Mouse (Mus musculus) forebrain, embryonic 16.5 days (tissue): ENCODE results near the gene Ptger4. TPM values are rescaled to one million over a fixed set of nuclear protein-coding genes. Genes with fewer than 3 reads are reported as not detected.

Experiments used
- ATAC-seq: fragments of 200-750 bp; cut with Nextera tagmentation; 2 replicates; pipeline ENCODE4 v1.8.0; 2017; ENCODE audit warnings: mild to moderate bottlenecking, moderate library complexity
- H3K27ac ChIP-seq: fragments of 300-500 bp; sonication (generic); 2 replicates; pipeline ENCODE4 v1.5.1; 2014; ENCODE audit warnings: low read length, control low read depth
- H3K27me3 ChIP-seq: fragments of 300-500 bp; sonication (generic); replicated peaks from 2 replicates; pipeline ENCODE4 v1.6.1; 2014; ENCODE audit warnings: low read length; ENCODE audit not compliant: control insufficient read depth, insufficient read depth
- H3K36me3 ChIP-seq: fragments of 300-500 bp; sonication (generic); 2 replicates; pipeline ENCODE4 v1.6.1; 2014; ENCODE audit not compliant: control insufficient read depth, insufficient read depth
- H3K4me1 ChIP-seq: fragments of 300-500 bp; sonication (generic); replicated peaks from 2 replicates; pipeline ENCODE4 v1.6.1; 2014; ENCODE audit warnings: low read length; ENCODE audit not compliant: control insufficient read depth, insufficient read depth
- H3K4me2 ChIP-seq: fragments of 300-500 bp; sonication (generic); 2 replicates; pipeline ENCODE4 v1.6.1; 2014; ENCODE audit warnings: mild to moderate bottlenecking, low read length, control low read depth
- H3K4me3 ChIP-seq: fragments of 300-500 bp; sonication (generic); replicated peaks from 2 replicates; pipeline ENCODE4 v1.5.1; 2014; ENCODE audit warnings: mild to moderate bottlenecking, low read length, control low read depth
- H3K9ac ChIP-seq: fragments of 300-500 bp; sonication (generic); replicated peaks from 2 replicates; pipeline ENCODE4 v1.6.1; 2014; ENCODE audit warnings: low read depth, low read length, control low read depth
- H3K9me3 ChIP-seq: fragments of 300-500 bp; sonication (generic); 2 replicates; pipeline ENCODE4 v1.6.1; 2016; ENCODE audit warnings: low read length; ENCODE audit not compliant: control insufficient read depth
- WGBS: fragments of 180-500 bp; shearing (Covaris S2); extraction: QIAGEN DNeasy Blood & Tissue Kit; methylation state at CpG from one replicate; pipeline ENCODE4 v1.1.7; 2014; 5-methylcytosine and 5-hydroxymethylcytosine counted together
- polyA plus RNA-seq: library from polyadenylated mRNA; unstranded; fragments of >200 nt; fragmentation: Nextera tagmentation; extraction: Ambion mirVana; gene quantifications from 2 replicates; pipeline ENCODE4 v1.2.1, GENCODE M21; 2015

The Ptger4 gene
- polyA plus RNA-seq: 0.52 and 0.63 TPM in 2 replicates

DNA sequence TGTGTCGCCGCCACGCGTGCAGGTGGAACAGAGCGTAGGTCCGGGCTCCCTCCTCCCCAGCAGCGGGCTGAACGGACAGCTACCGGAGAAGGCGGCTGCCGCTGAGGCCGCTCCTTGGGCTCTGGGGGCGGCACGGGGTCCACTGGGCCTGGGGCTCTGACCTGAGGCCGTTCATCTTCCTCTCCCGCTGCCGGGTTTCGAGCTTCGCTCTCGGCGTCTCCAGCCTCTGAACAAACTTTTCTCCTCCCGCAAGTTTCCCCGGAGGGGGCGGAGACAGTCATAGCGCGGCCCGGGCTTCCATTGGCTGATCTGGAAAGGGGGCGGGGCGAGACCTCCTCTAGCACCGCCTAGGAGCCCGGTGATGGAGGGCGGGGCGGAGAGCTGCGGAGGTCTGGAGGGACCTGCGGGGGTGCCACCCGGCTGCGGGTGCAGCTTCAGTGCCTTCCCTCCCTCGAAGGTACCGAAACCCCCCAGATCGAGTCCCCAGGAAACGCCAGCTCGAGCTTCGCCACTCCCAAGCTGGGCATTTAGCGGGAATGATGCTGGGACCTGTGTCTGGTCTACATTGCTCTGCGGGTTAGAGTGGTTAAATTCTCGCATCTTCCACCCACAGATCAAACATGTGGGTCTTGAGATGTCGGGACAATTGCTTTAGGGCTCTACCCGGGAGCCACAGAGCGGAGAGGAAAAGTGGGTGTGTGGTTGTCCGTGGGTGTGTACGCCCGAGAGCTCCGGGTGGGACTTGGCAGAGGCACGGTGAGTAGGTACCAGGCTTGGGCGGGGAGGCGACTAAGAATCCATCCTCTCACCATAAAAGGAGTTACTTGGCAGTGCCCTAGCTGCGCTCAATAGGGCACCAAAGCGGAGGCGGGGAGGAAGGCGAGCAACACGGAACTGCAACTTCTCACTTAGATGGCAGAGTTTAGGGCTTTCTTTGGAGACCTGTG, at the start of gene Ptger4:
Gene Ptger4 (minus strand): TSS at position 229 of the 947 bp plus-strand sequence.
- Histone ChIP-seq H3K4me3 (peak within 1 kb of the TSS; percentile 59), H3K9ac (peak within 1 kb of the TSS; percentile 39; the same call in 1 of the 2 replicates), H3K4me2 (peak within 1 kb of the TSS; percentile 76), H3K27me3 (peaks cover 37% of the 10 kb centered on the region), H3K27ac (no peak within 1 kb of the TSS), H3K4me1 (peaks cover 29% of the 10 kb centered on the region), H3K36me3 (no peaks in the 10 kb centered on the region), H3K9me3 (no peaks in the 10 kb centered on the region)
- 1% methylated on average over 61 of the region's 61 CpGs for WGBS
- peak; percentile 96 for ATAC-seq

GRCm38 (mm10) chr15:5288412-5288811, 44.4 kb upstream of the Ptger4 start:
- Histone ChIP-seq H3K4me1 (no peaks in the 10 kb centered on the region), H3K4me2 (no peak overlapping the region), H3K4me3 (no peak overlapping the region), H3K27me3 (no peaks in the 10 kb centered on the region), H3K9me3 (no peaks in the 10 kb centered on the region), H3K36me3 (no peaks in the 10 kb centered on the region), H3K27ac (no peak overlapping the region), H3K9ac (no peak overlapping the region)
- ATAC-seq: no peak
- 88% methylated on average over 8 of the region's 8 CpGs for WGBS

DNA sequence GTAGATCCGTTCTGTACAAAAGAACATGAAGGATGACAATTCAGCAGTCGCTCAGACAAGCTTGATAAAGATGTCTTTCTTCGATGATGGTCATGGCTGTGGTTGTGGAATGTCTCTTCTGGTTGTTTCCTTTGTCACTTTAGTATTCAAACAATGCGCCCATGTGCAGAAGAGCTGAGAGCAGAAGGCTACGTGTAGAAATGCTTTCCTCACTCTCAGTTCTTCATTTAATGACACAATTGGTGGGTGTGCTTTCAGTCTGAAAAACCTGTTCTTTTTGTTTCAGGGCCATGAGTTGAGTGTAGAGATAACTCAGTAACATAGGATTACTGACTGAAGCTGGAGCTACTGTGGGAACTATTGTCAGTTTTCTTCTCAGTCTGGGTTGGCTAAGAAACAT, 43.1 kb upstream of the Ptger4 start:
- no peak for ATAC-seq
- no peak overlapping the region for H3K9ac ChIP-seq

DNA sequence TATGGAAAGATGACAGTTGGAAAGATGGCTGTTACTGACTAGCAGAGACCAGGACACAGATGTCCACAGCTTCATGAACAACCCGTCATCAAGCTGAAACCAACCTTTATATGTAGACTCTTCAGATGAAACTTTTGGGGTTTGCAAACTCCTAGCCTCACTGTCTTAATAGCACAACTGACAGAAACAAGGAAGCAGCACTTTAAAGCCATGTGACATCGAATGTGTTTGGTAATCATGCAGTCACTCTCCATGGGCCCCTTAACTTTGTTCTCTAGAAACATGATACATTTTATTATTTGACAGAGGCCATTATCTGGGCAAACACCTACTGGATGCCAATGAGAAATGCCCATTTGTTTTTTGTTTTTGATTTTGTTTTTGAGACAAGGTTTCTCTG, 37.3 kb upstream of the Ptger4 start:
- Histone ChIP-seq H3K4me2 (no peak overlapping the region), H3K9ac (no peak overlapping the region), H3K27ac (no peak overlapping the region), H3K27me3 (no peaks in the 10 kb centered on the region), H3K4me1 (no peaks in the 10 kb centered on the region), H3K4me3 (no peak overlapping the region), H3K36me3 (no peaks in the 10 kb centered on the region), H3K9me3 (no peaks in the 10 kb centered on the region)
- ATAC-seq: no peak
- WGBS: 97% methylated on average over 2 of the region's 2 CpGs

More for the DNA sequence above, 43.1 kb upstream of the Ptger4 start:
- Histone ChIP-seq H3K4me3 (no peak overlapping the region), H3K9me3 (no peaks in the 10 kb centered on the region), H3K27ac (no peak overlapping the region), H3K4me2 (no peak overlapping the region), H3K27me3 (no peaks in the 10 kb centered on the region), H3K36me3 (no peaks in the 10 kb centered on the region), H3K4me1 (no peaks in the 10 kb centered on the region)
- WGBS: 89% methylated on average over 5 of the region's 5 CpGs

GRCm38 (mm10) chr15:5279831-5280230, 35.8 kb upstream of the Ptger4 start:
- Histone ChIP-seq H3K27me3 (no peaks in the 10 kb centered on the region), H3K4me3 (no peak overlapping the region), H3K27ac (no peak overlapping the region), H3K9me3 (no peaks in the 10 kb centered on the region), H3K4me1 (no peaks in the 10 kb centered on the region), H3K4me2 (no peak overlapping the region), H3K9ac (no peak overlapping the region), H3K36me3 (no peaks in the 10 kb centered on the region)
- no peak for ATAC-seq
- WGBS: 82% methylated on average over 4 of the region's 4 CpGs

DNA sequence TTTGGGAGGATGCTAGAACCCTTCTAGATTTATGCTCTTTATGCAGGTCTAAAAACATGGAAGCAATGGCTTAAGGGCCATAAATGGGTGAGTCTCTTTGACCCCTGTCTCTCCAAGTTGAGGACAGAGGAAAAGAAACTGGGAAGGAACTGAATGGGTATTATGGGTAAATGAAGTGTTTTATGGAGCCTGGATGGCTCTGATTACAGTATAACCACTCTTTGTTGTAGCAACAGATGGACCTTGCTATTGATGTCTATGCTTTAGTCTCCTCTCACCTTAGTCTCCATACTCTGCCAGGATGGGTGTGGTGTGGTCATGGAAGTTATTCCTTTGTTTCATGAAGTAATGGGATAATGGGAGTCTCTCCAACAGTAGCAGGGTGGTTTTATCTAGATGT, 34.5 kb upstream of the Ptger4 start:
- Histone ChIP-seq H3K27me3 (no peaks in the 10 kb centered on the region), H3K27ac (no peak overlapping the region), H3K4me3 (no peak overlapping the region), H3K9me3 (no peaks in the 10 kb centered on the region), H3K36me3 (no peaks in the 10 kb centered on the region), H3K9ac (no peak overlapping the region), H3K4me2 (no peak overlapping the region), H3K4me1 (no peaks in the 10 kb centered on the region)
- ATAC-seq: no peak

- Histone ChIP-seq H3K36me3 (no peaks in the 10 kb centered on the region), H3K9ac (no peak overlapping the region), H3K4me1 (no peaks in the 10 kb centered on the region), H3K27ac (no peak overlapping the region), H3K27me3 (no peaks in the 10 kb centered on the region), H3K9me3 (no peaks in the 10 kb centered on the region), H3K4me2 (no peak overlapping the region), H3K4me3 (no peak overlapping the region)
- ATAC-seq: no peak
- WGBS: 86% methylated on average over 1 of the region's 1 CpGs
Measured at GRCm38 (mm10) chr15:5273981-5274380, 30.0 kb upstream of the Ptger4 start.

DNA sequence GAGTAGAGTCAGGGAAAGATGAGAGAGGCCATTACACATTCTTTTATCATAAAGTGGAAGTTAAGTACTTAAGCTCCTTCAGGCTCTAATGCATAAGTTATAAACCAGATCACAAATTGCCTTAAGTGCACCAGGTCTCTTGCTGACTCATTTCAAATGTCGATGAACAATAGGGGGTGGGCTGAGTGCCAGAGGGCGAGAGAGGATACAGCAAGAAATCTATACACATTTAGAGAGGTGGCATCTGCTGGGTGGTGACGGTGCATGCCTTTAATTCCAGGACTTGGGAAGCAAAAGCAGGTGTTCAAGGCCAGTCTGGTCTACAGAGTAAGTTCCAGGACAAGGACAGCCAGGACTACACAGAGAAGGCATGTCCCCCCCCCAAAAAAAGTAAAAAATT, 22.1 kb upstream of the Ptger4 start:
- H3K9me3 ChIP-seq: no peaks in the 10 kb centered on the region
- no peak overlapping the region for H3K4me2 ChIP-seq
- H3K27ac ChIP-seq: no peak overlapping the region
- no peak overlapping the region for H3K9ac ChIP-seq
- WGBS: 76% methylated on average over 3 of the region's 3 CpGs
- no peak overlapping the region for H3K4me3 ChIP-seq
- H3K36me3 ChIP-seq: no peaks in the 10 kb centered on the region
- ATAC-seq: 0 out of 2 replicates have a peak, but pooled peaks have one; percentile 28
- H3K4me1 ChIP-seq: no peaks in the 10 kb centered on the region; the same call in 1 of the 2 replicates
- no peaks in the 10 kb centered on the region for H3K27me3 ChIP-seq

DNA sequence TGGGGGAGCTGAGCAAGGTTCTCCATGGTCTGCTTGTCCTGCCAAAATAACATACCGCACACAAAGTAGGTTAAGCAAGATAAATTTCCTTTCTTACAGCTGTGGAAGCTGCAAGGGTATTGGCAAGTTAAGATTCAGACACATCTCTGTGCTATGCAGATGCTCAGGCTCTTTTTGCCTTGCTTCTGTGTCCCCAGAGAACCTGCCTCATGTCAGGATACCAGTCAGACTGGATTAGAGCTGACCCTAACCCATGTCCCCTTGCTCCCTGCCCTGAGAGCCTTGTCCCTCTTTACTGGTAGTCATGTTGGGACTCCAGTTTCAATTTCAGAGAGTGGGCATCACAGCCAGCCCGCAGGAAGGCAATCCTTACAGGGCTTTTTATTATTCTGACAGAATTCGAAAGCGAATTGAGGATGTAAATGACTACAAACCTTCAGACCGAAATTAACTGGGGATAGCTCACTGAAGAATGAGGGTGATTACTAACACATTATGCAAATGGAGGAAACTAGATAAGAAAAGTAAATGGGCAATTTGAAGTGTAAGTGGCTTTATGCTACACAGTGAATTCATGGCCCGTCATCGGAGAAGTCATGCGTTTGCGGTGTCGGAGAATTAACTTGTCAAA, 19.0 kb upstream of the Ptger4 start:
- no peaks in the 10 kb centered on the region for H3K9me3 ChIP-seq
- no peaks in the 10 kb centered on the region for H3K36me3 ChIP-seq
- no peak overlapping the region for H3K9ac ChIP-seq
- 62% methylated on average over 10 of the region's 10 CpGs for WGBS
- no peaks in the 10 kb centered on the region for H3K27me3 ChIP-seq
- ATAC-seq: peak; percentile 39
- no peak overlapping the region for H3K4me2 ChIP-seq
- H3K4me3 ChIP-seq: no peak overlapping the region
- no peak overlapping the region for H3K27ac ChIP-seq
- peaks cover 5% of the 10 kb centered on the region for H3K4me1 ChIP-seq
